Mouse (Mus musculus) small intestine, adult 2 months (tissue): ENCODE measurements around the gene 2210016L21Rik.

Experiments
- CTCF ChIP-seq: fragments of 200-500 bp; IDR thresholded peaks from 2 replicates; pipeline ENCODE4 v1.5.1; 2012; ENCODE audit warnings: low read depth, mild to moderate bottlenecking, control low read depth, inconsistent platforms, low read length, moderate library complexity, mixed read lengths; ENCODE audit not compliant: insufficient replicate concordance, insufficient read length; ENCODE audit errors: extremely low read depth
- POLR2A ChIP-seq: fragments of 200-500 bp; IDR thresholded peaks from 2 replicates; pipeline ENCODE4 v1.6.1; 2012; ENCODE audit warnings: low read depth, mild to moderate bottlenecking, control low read depth, inconsistent platforms, low read length, moderate library complexity

GRCm38 (mm10) chr5:114970824-114971227 lies 28.9 kb downstream of the 2210016L21Rik start, which contains the start of gene Hnf1a:
- no peak for TF ChIP-seq CTCF
- TF ChIP-seq POLR2A: no peak
